Mouse (Mus musculus) small intestine, adult 2 months (tissue): ENCODE data around the gene Ankrd2. TPM values are rescaled to one million over a fixed set of nuclear protein-coding genes. Genes with fewer than 3 reads are reported as not detected.
A peak's percentile ranks its signal among the peaks of the same experiment; 100 is the strongest.

Experiments
- H3K27ac ChIP-seq: fragments of 200-500 bp; 2 replicates; pipeline ENCODE4 v1.5.1; 2012; ENCODE audit warnings: low read depth, low read length, control low read depth, inconsistent platforms; ENCODE audit not compliant: insufficient read depth
- H3K27me3 ChIP-seq: fragments of 200-500 bp; 2 replicates; pipeline ENCODE4 v1.6.1; 2012; ENCODE audit warnings: mild to moderate bottlenecking, moderate library complexity, low read length, inconsistent platforms; ENCODE audit not compliant: control insufficient read depth, insufficient read depth
- H3K36me3 ChIP-seq: fragments of 200-500 bp; 2 replicates; pipeline ENCODE4 v1.6.1; 2012; ENCODE audit warnings: mild to moderate bottlenecking, low read length, control low read depth, inconsistent platforms; ENCODE audit not compliant: control insufficient read depth, insufficient read depth
- H3K4me1 ChIP-seq: fragments of 200-500 bp; 2 replicates; pipeline ENCODE4 v1.6.1; 2012; ENCODE audit warnings: low read length, inconsistent platforms, mixed read lengths; ENCODE audit not compliant: control insufficient read depth, insufficient read depth, insufficient read length
- H3K4me3 ChIP-seq: fragments of 200-500 bp; 2 replicates; pipeline ENCODE4 v1.5.1; 2012; ENCODE audit warnings: low read depth, mild to moderate bottlenecking, control low read depth, inconsistent platforms, low read length, moderate library complexity
- CTCF ChIP-seq: fragments of 200-500 bp; IDR thresholded peaks from 2 replicates; pipeline ENCODE4 v1.5.1; 2012; ENCODE audit warnings: low read depth, mild to moderate bottlenecking, control low read depth, inconsistent platforms, low read length, moderate library complexity, mixed read lengths; ENCODE audit not compliant: insufficient replicate concordance, insufficient read length; ENCODE audit errors: extremely low read depth
- POLR2A ChIP-seq: fragments of 200-500 bp; IDR thresholded peaks from 2 replicates; pipeline ENCODE4 v1.6.1; 2012; ENCODE audit warnings: low read depth, mild to moderate bottlenecking, control low read depth, inconsistent platforms, low read length, moderate library complexity
- WGBS: fragments of 180-500 bp; shearing (Covaris S2); methylation state at CpG from one replicate; pipeline ENCODE4 v1.1.7; 2018; 5-methylcytosine and 5-hydroxymethylcytosine counted together
- polyA plus RNA-seq: library from polyadenylated mRNA; depleted of rRNA; stranded (reverse); fragments of >200 nt; gene quantifications from 2 replicates; pipeline ENCODE4 v1.2.3, GENCODE M21; 2012

Gene Ankrd2
- polyA plus RNA-seq, 1 experiment, result not detected

- Histone ChIP-seq H3K27ac (no peak overlapping the region), H3K4me1 (no peaks in the 10 kb centered on the region; the same call in 1 of the 2 replicates), H3K36me3 (peaks cover 4% of the 10 kb centered on the region; the same call in 1 of the 2 replicates), H3K27me3 (no peaks in the 10 kb centered on the region), H3K4me3 (no peak overlapping the region)
- TF ChIP-seq CTCF (no peak), POLR2A (no peak)
- WGBS, result 87% methylated on average over 12 of the region's 12 CpGs
Observed at GRCm38 (mm10) chr19:42038310-42038709, 2.5 kb downstream of the Ankrd2 start.

- Histone ChIP-seq H3K27ac (no peak overlapping the region), H3K27me3 (no peaks in the 10 kb centered on the region), H3K4me1 (peaks cover 4% of the 10 kb centered on the region; the same call in 1 of the 2 replicates), H3K36me3 (no peaks in the 10 kb centered on the region), H3K4me3 (no peak overlapping the region)
- WGBS, result 95% methylated on average over 6 of the region's 6 CpGs
- no peak for TF ChIP-seq POLR2A
- no peak for TF ChIP-seq CTCF
Observed at GRCm38 (mm10) chr19:42043988-42044387, 8.2 kb downstream of the Ankrd2 start.

GRCm38 (mm10) chr19:42045269-42046102, 9.7 kb downstream of the Ankrd2 start, which contains the start of gene Hoga1:
Gene Hoga1, plus strand, starts transcription at chr19:42045610.
- H3K4me3 ChIP-seq, result peak within 1 kb of the TSS; percentile 63
- 13% methylated on average over 23 of the region's 23 CpGs for WGBS
- 0 out of 2 replicates have a peak, but pooled peaks have one; percentile 10 for TF ChIP-seq POLR2A
- peak; percentile 78; the same call in 1 of the 2 replicates for TF ChIP-seq CTCF
- H3K36me3 ChIP-seq, result no peaks in the 10 kb centered on the region
- H3K27ac ChIP-seq, result no peak within 1 kb of the TSS
- H3K4me1 ChIP-seq, result peaks cover 4% of the 10 kb centered on the region; the same call in 1 of the 2 replicates
- no peaks in the 10 kb centered on the region for H3K27me3 ChIP-seq

GRCm38 (mm10) chr19:42050251-42050650, 14.5 kb downstream of the Ankrd2 start:
- 80% methylated on average over 1 of the region's 1 CpGs for WGBS
- H3K27ac ChIP-seq, result no peak overlapping the region
- H3K4me3 ChIP-seq, result no peak overlapping the region

GRCm38 (mm10) chr19:42051351-42051750, 15.6 kb downstream of the Ankrd2 start:
- 92% methylated on average over 3 of the region's 3 CpGs for WGBS
- H3K27ac ChIP-seq, result no peak overlapping the region
- H3K27me3 ChIP-seq, result no peaks in the 10 kb centered on the region
- H3K4me3 ChIP-seq, result no peak overlapping the region
- H3K4me1 ChIP-seq, result no peaks in the 10 kb centered on the region
- no peaks in the 10 kb centered on the region for H3K36me3 ChIP-seq
- TF ChIP-seq CTCF (no peak), POLR2A (no peak)

More at GRCm38 (mm10) chr19:42050251-42050650, 14.5 kb downstream of the Ankrd2 start:
- TF ChIP-seq CTCF (no peak), POLR2A (no peak)
- H3K4me1 ChIP-seq, result peaks cover 4% of the 10 kb centered on the region; the same call in 1 of the 2 replicates
- H3K36me3 ChIP-seq, result no peaks in the 10 kb centered on the region
- no peaks in the 10 kb centered on the region for H3K27me3 ChIP-seq

GRCm38 (mm10) chr19:42051948-42052347, 16.1 kb downstream of the Ankrd2 start, which contains the start of gene 4933411K16Rik:
Gene 4933411K16Rik, plus strand, starts transcription at chr19:42052248.
- no peak for TF ChIP-seq POLR2A
- no peak for TF ChIP-seq CTCF
- 81% methylated on average over 4 of the region's 4 CpGs for WGBS
- Histone ChIP-seq H3K36me3 (no peaks in the 10 kb centered on the region), H3K4me1 (no peaks in the 10 kb centered on the region), H3K4me3 (no peak within 1 kb of the TSS), H3K27me3 (no peaks in the 10 kb centered on the region), H3K27ac (no peak within 1 kb of the TSS)

GRCm38 (mm10) chr19:42054255-42054654, 18.5 kb downstream of the Ankrd2 start:
- no peak for TF ChIP-seq POLR2A
- TF ChIP-seq CTCF, result no peak
- no peaks in the 10 kb centered on the region for H3K4me1 ChIP-seq
- no peaks in the 10 kb centered on the region for H3K36me3 ChIP-seq
- WGBS, result 60% methylated on average over 6 of the region's 6 CpGs
- no peak overlapping the region for H3K4me3 ChIP-seq
- no peak overlapping the region for H3K27ac ChIP-seq
- no peaks in the 10 kb centered on the region for H3K27me3 ChIP-seq
